14 mouse cellular contexts compared by ENCODE assay signal in the genomic region with DNA sequence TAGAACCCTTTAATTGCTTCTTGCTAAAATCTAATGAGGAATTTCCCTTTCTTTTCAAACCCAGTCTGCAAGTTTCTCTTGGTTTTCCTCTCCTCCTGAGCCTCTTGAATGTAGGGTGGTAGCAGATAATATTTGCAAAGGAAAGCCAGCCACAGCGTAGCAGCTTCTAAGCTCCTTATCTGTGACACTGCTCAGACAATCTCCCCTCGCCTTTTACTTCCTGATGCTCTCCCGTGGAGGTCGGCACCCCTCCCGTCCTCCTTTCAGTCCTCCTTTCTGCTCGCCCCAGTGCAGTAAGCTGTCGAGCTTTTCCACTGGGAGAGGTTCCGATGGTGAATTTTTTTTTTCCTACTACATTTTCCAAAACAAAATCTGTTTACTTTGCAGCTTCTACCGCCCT. TPM values are rescaled to one million over a fixed set of nuclear protein-coding genes. Genes with fewer than 3 reads are reported as not detected.
DNase-seq lines count a peak whose midpoint lies in the region; ATAC-seq and TF ChIP-seq lines count a peak whose summit lies in the region.
"Had no signal": no experiment of that assay in that cellular context is flagged by ENCODE, and none has a peak within 500 bp of the region (broad histone marks: within the 10 kb centered on the region; RNA-seq: fewer than 3 reads in every experiment).

No protein-coding gene starts in this region.

- H3K36me3 ChIP-seq in forebrain, embryonic 14.5 days (ENCODE audit: control insufficient read depth, insufficient read depth, low read length) = no peaks in the 10 kb centered on the region
- H3K36me3 ChIP-seq in forebrain, embryonic 12.5 days (replicated peaks) = no peaks in the 10 kb centered on the region
- no peaks in the 10 kb centered on the region for H3K36me3 ChIP-seq in kidney, adult 2 months (ENCODE audit: control insufficient read depth, insufficient read depth, low read length)
- H3K36me3 ChIP-seq in intestine, embryonic 15.5 days = no peaks in the 10 kb centered on the region
- H3K36me3 ChIP-seq in liver, embryonic 16.5 days (ENCODE audit: control insufficient read depth, insufficient read depth) = no peaks in the 10 kb centered on the region
- H3K36me3 ChIP-seq: embryonic facial prominence, embryonic 13.5 days; hindbrain, embryonic 12.5 days; midbrain, embryonic 10.5 days had no signal

- no peak overlapping the region for H3K4me2 ChIP-seq in forebrain, embryonic 14.5 days (ENCODE audit: low read length)
- no peak overlapping the region for H3K4me2 ChIP-seq in forebrain, embryonic 12.5 days
- peak overlapping the region; percentile 25; the same call in 1 of the 2 replicates for H3K4me2 ChIP-seq in intestine, embryonic 15.5 days (replicated peaks)
- peak overlapping the region; percentile 49 for H3K4me2 ChIP-seq in liver, embryonic 16.5 days (ENCODE audit: low read depth, low read length)
- H3K4me2 ChIP-seq: embryonic facial prominence, embryonic 13.5 days; hindbrain, embryonic 12.5 days had no signal

- peak overlapping the region; percentile 10; the same call in 1 of the 2 replicates for H3K9ac ChIP-seq in forebrain, embryonic 14.5 days (ENCODE audit: low read length)
- no peak overlapping the region for H3K9ac ChIP-seq in forebrain, embryonic 12.5 days
- no peak overlapping the region for H3K9ac ChIP-seq in intestine, embryonic 15.5 days
- H3K9ac ChIP-seq in liver, embryonic 16.5 days (ENCODE audit: low read depth, low read length) = no peak overlapping the region
- H3K9ac ChIP-seq: embryonic facial prominence, embryonic 13.5 days; hindbrain, embryonic 12.5 days had no signal

- WGBS in forebrain, embryonic 14.5 days = 22% methylated on average over 9 of the region's 9 CpGs
- 23% methylated on average over 9 of the region's 9 CpGs for WGBS in forebrain, embryonic 12.5 days
- WGBS in kidney, adult 2 months = 13% methylated on average over 9 of the region's 9 CpGs
- WGBS in intestine, embryonic 15.5 days = 13% methylated on average over 9 of the region's 9 CpGs
- 9% methylated on average over 9 of the region's 9 CpGs for WGBS in liver, embryonic 16.5 days (ENCODE audit: insufficient replicate concordance)

- H3K4me1 ChIP-seq in forebrain, embryonic 14.5 days (ENCODE audit: control insufficient read depth, insufficient read depth, low read length) = peaks cover 3% of the 10 kb centered on the region; the same call in 1 of the 2 replicates
- H3K4me1 ChIP-seq in forebrain, embryonic 12.5 days = peaks cover 4% of the 10 kb centered on the region
- H3K4me1 ChIP-seq in kidney, adult 2 months (ENCODE audit: control insufficient read depth, insufficient read depth, low read length) = peaks cover 13% of the 10 kb centered on the region; the same call in 1 of the 2 replicates
- H3K4me1 ChIP-seq in intestine, embryonic 15.5 days (replicated peaks) = no peaks in the 10 kb centered on the region
- H3K4me1 ChIP-seq in liver, embryonic 16.5 days (ENCODE audit: control insufficient read depth, low read depth, low read length) = no peaks in the 10 kb centered on the region; the same call in 1 of the 2 replicates
- H3K4me1 ChIP-seq: embryonic facial prominence, embryonic 13.5 days had no signal

- no peaks in the 10 kb centered on the region for H3K9me3 ChIP-seq in forebrain, embryonic 14.5 days (replicated peaks; ENCODE audit: control insufficient read depth, low read length)
- H3K9me3 ChIP-seq in forebrain, embryonic 12.5 days = no peaks in the 10 kb centered on the region
- no peaks in the 10 kb centered on the region for H3K9me3 ChIP-seq in intestine, embryonic 15.5 days
- H3K9me3 ChIP-seq in liver, embryonic 16.5 days (replicated peaks; ENCODE audit: control insufficient read depth, low read length) = no peaks in the 10 kb centered on the region
- H3K9me3 ChIP-seq: hindbrain, embryonic 12.5 days; midbrain, embryonic 10.5 days had no signal

- TF ChIP-seq POLR2A in kidney, adult 2 months (IDR thresholded peaks at IDR 0.05; ENCODE audit: low read depth, low read length) = no peak

- no peak for ATAC-seq in forebrain, embryonic 14.5 days
- no peak for ATAC-seq in forebrain, embryonic 12.5 days (ENCODE audit: low FRiP score)
- ATAC-seq in intestine, embryonic 15.5 days = no peak
- no peak for ATAC-seq in liver, embryonic 16.5 days (ENCODE audit: low read depth)
- ATAC-seq in cerebellum, adult (ENCODE audit: insufficient number of reproducible peaks, low FRiP score, low TSS enrichment) = no peak
- ATAC-seq: activated CD4-positive, CD25-positive, alpha-beta regulatory T cell, adult 4 months had no signal

- no peak overlapping the region for H3K4me3 ChIP-seq in forebrain, embryonic 14.5 days (ENCODE audit: low read depth, low read length)
- H3K4me3 ChIP-seq in forebrain, embryonic 12.5 days (replicated peaks) = no peak overlapping the region
- H3K4me3 ChIP-seq in kidney, adult 2 months (ENCODE audit: insufficient read depth, low read depth, low read length) = no peak overlapping the region
- no peak overlapping the region for H3K4me3 ChIP-seq in intestine, embryonic 15.5 days (replicated peaks)
- H3K4me3 ChIP-seq in liver, embryonic 16.5 days (ENCODE audit: low read depth, low read length) = peak overlapping the region; percentile 23
- H3K4me3 ChIP-seq: embryonic facial prominence, embryonic 13.5 days; hindbrain, embryonic 12.5 days; midbrain, embryonic 10.5 days had no signal

- no peak overlapping the region for H3K27ac ChIP-seq in forebrain, embryonic 14.5 days (ENCODE audit: low read depth, low read length)
- H3K27ac ChIP-seq in forebrain, embryonic 12.5 days = no peak overlapping the region
- peak overlapping the region; percentile 67 for H3K27ac ChIP-seq in kidney, adult 2 months (ENCODE audit: insufficient read depth, low read depth, low read length)
- no peak overlapping the region for H3K27ac ChIP-seq in intestine, embryonic 15.5 days
- H3K27ac ChIP-seq in liver, embryonic 16.5 days (ENCODE audit: low read length) = no peak overlapping the region
- H3K27ac ChIP-seq: embryonic facial prominence, embryonic 13.5 days; hindbrain, embryonic 12.5 days; midbrain, embryonic 10.5 days had no signal

- no peaks in the 10 kb centered on the region for H3K27me3 ChIP-seq in forebrain, embryonic 14.5 days (replicated peaks; ENCODE audit: control insufficient read depth, insufficient read depth, low read length)
- H3K27me3 ChIP-seq in forebrain, embryonic 12.5 days = no peaks in the 10 kb centered on the region
- no peaks in the 10 kb centered on the region for H3K27me3 ChIP-seq in kidney, adult 2 months (replicated peaks; ENCODE audit: control insufficient read depth, insufficient read depth, low read length)
- H3K27me3 ChIP-seq in intestine, embryonic 15.5 days (replicated peaks) = no peaks in the 10 kb centered on the region
- H3K27me3 ChIP-seq in liver, embryonic 16.5 days (ENCODE audit: control insufficient read depth, insufficient read depth, low read depth, low read length) = no peaks in the 10 kb centered on the region
- H3K27me3 ChIP-seq: hindbrain, embryonic 12.5 days had no signal

- TF ChIP-seq CTCF in kidney, adult 2 months (conservative IDR thresholded peaks at IDR 0.05; ENCODE audit: insufficient read depth, insufficient read length, low read depth, low read length) = no peak

- DNase-seq in forebrain, embryonic 14.5 days (ENCODE audit: low spot score) = no peak
- DNase-seq in kidney, adult 2 months = no peak
- DNase-seq in kidney, adult 8-10 months = no peak
- DNase-seq in embryo, embryonic 10.5 days (ENCODE audit: low spot score) = no peak
- DNase-seq: cerebellum, adult 11 months; gastrocnemius, postnatal 36 days had no signal

RNA-seq across cellular contexts. Expression of gene Pogz, which starts 5.3 kb away (rescaled TPM):
- polyA plus RNA-seq in forebrain, embryonic 14.5 days (2014; fragmentation: Nextera tagmentation; extraction: Ambion mirVana) = 22.0 and 23.4 TPM in 2 replicates
- polyA plus RNA-seq in forebrain, embryonic 12.5 days (2016; fragmentation: Nextera tagmentation; extraction: Ambion mirVana) = 27.6 and 28.8 TPM in 2 replicates
- polyA plus RNA-seq in kidney, adult 2 months (2012; rRNA removed) = 19.7 and 21.0 TPM in 2 replicates
- 11.6 and 12.2 TPM in 2 replicates for polyA plus RNA-seq in intestine, embryonic 15.5 days (2015; fragmentation: Nextera tagmentation; extraction: Ambion mirVana)
- polyA plus RNA-seq in liver, embryonic 16.5 days (2015; fragmentation: Nextera tagmentation; extraction: Ambion mirVana) = 2.4 and 3.4 TPM in 2 replicates

RNA-seq across cellular contexts. Expression of gene Cgn, which starts 45.8 kb away (rescaled TPM):
- 1.9 and 2.9 TPM in 2 replicates for polyA plus RNA-seq in forebrain, embryonic 14.5 days (2014; fragmentation: Nextera tagmentation; extraction: Ambion mirVana)
- 5.9 and 6.0 TPM in 2 replicates for polyA plus RNA-seq in forebrain, embryonic 12.5 days (2016; fragmentation: Nextera tagmentation; extraction: Ambion mirVana)
- polyA plus RNA-seq in kidney, adult 2 months (2012; rRNA removed) = 6.0 and 6.8 TPM in 2 replicates
- 61.7 and 71.9 TPM in 2 replicates for polyA plus RNA-seq in intestine, embryonic 15.5 days (2015; fragmentation: Nextera tagmentation; extraction: Ambion mirVana)
- polyA plus RNA-seq in liver, embryonic 16.5 days (2015; fragmentation: Nextera tagmentation; extraction: Ambion mirVana) = 13.0 and 15.6 TPM in 2 replicates
- polyA plus RNA-seq: activated CD4-positive, CD25-positive, alpha-beta regulatory T cell, adult 4 months had no signal

RNA-seq across cellular contexts. Expression of gene Psmb4, which starts 54.7 kb away (rescaled TPM):
- 438 and 518 TPM in 2 replicates for polyA plus RNA-seq in forebrain, embryonic 14.5 days (2014; fragmentation: Nextera tagmentation; extraction: Ambion mirVana)
- polyA plus RNA-seq in forebrain, embryonic 12.5 days (2016; fragmentation: Nextera tagmentation; extraction: Ambion mirVana) = 295 and 311 TPM in 2 replicates
- 235 and 307 TPM in 2 replicates for polyA plus RNA-seq in kidney, adult 2 months (2012; rRNA removed)
- polyA plus RNA-seq in intestine, embryonic 15.5 days (2015; fragmentation: Nextera tagmentation; extraction: Ambion mirVana) = 293 and 336 TPM in 2 replicates
- 138 and 157 TPM in 2 replicates for polyA plus RNA-seq in liver, embryonic 16.5 days (2015; fragmentation: Nextera tagmentation; extraction: Ambion mirVana)

Comparison
In these comparisons a context has a peak if more than half of its experiments do, and no peak if none do; other contexts are left out.
1. H3K4me2 ChIP-seq: peak in intestine, embryonic 15.5 days (single experiment) and liver, embryonic 16.5 days (single experiment); none in forebrain, embryonic 14.5 days (single experiment) and forebrain, embryonic 12.5 days (single experiment).